Mouse (Mus musculus) ovary, postnatal 10 days (tissue): ENCODE results near the gene Spem2.

ENCODE experiments used
- DNase-seq: peaks from one replicate; pipeline ENCODE4 v3.0.0; 2022; ENCODE audit warnings: low spot score

Spem2 gene

GRCm38 (mm10) chr11:69799394-69800137 lies 18.7 kb downstream of the Spem2 start:
- no peak for DNase-seq

- DNase-seq: no peak
These were observed 20.3 kb downstream of the Spem2 start for GRCm38 (mm10) chr11:69797924-69798323.

GRCm38 (mm10) chr11:69795983-69796435 lies 22.3 kb downstream of the Spem2 start:
- no peak for DNase-seq

GRCm38 (mm10) chr11:69795168-69795982 lies 22.9 kb downstream of the Spem2 start, which contains the start of gene Chrnb1:
TSS of gene Chrnb1 (minus strand) at chr11:69795943.
- DNase-seq: no peak

GRCm38 (mm10) chr11:69793429-69793828 lies 24.8 kb downstream of the Spem2 start:
- DNase-seq: no peak

- no peak for DNase-seq
These were observed 26.8 kb downstream of the Spem2 start for GRCm38 (mm10) chr11:69791420-69791819.

GRCm38 (mm10) chr11:69789431-69789830 lies 28.8 kb downstream of the Spem2 start:
- DNase-seq: no peak

- no peak for DNase-seq
These were observed 31.0 kb downstream of the Spem2 start for GRCm38 (mm10) chr11:69787306-69787705.

- no peak for DNase-seq
These were observed 33.4 kb downstream of the Spem2 start for GRCm38 (mm10) chr11:69784793-69785272.

- no peak for DNase-seq
These were observed 36.4 kb downstream of the Spem2 start for GRCm38 (mm10) chr11:69781828-69782227.

GRCm38 (mm10) chr11:69778985-69779384 lies 39.3 kb downstream of the Spem2 start:
- no peak for DNase-seq

- no peak for DNase-seq
These were observed 39.8 kb downstream of the Spem2 start for GRCm38 (mm10) chr11:69778258-69778982.

- no peak for DNase-seq
These were observed 40.6 kb downstream of the Spem2 start for GRCm38 (mm10) chr11:69777504-69778257.

GRCm38 (mm10) chr11:69776488-69776887 lies 41.8 kb downstream of the Spem2 start:
- no peak for DNase-seq

GRCm38 (mm10) chr11:69775716-69776115 lies 42.5 kb downstream of the Spem2 start:
- DNase-seq: no peak

- DNase-seq: no peak
These were observed 43.3 kb downstream of the Spem2 start for GRCm38 (mm10) chr11:69774961-69775360.

- DNase-seq: no peak
These were observed 50.7 kb downstream of the Spem2 start for GRCm38 (mm10) chr11:69767625-69767909.

- no peak for DNase-seq
These were observed 51.2 kb downstream of the Spem2 start for GRCm38 (mm10) chr11:69766872-69767624.
